Mouse (Mus musculus) spleen, adult 2 months (tissue): ENCODE results near the gene Traf3ip2. TPM values are rescaled to one million over a fixed set of nuclear protein-coding genes. Genes with fewer than 3 reads are reported as not detected.

Experiments used
- DNase-seq, 2 experiments: peaks; one replicate each; pipeline versions ENCODE4 v3.0.0 to v3.0.0-alpha.2; 2012 to 2021; ENCODE audit warnings: low spot score in 2 of 2, low read depth in 1 of 2
- H3K27ac ChIP-seq: fragments of 200-500 bp; 2 replicates; pipeline ENCODE4 v1.5.1; 2012; ENCODE audit warnings: low read length, inconsistent platforms; ENCODE audit not compliant: insufficient read depth
- H3K27me3 ChIP-seq: fragments of 200-500 bp; 2 replicates; pipeline ENCODE4 v1.6.1; 2012; ENCODE audit warnings: mild to moderate bottlenecking, moderate library complexity, low read length, inconsistent platforms; ENCODE audit not compliant: control insufficient read depth, insufficient read depth
- H3K36me3 ChIP-seq: fragments of 200-500 bp; 2 replicates; pipeline ENCODE4 v1.6.1; 2012; ENCODE audit warnings: mild to moderate bottlenecking, low read length, inconsistent platforms; ENCODE audit not compliant: control insufficient read depth, insufficient read depth
- H3K4me1 ChIP-seq: fragments of 200-500 bp; 2 replicates; pipeline ENCODE4 v1.6.1; 2011; ENCODE audit warnings: inconsistent platforms; ENCODE audit not compliant: control insufficient read depth, insufficient read depth, insufficient read length
- H3K4me3 ChIP-seq: fragments of 200-500 bp; 2 replicates; pipeline ENCODE4 v1.5.1; 2011; ENCODE audit warnings: mild to moderate bottlenecking, inconsistent platforms; ENCODE audit not compliant: insufficient read depth, insufficient read length; ENCODE audit errors: extremely low read depth
- CTCF ChIP-seq: fragments of 200-500 bp; IDR thresholded peaks from 2 replicates; pipeline ENCODE4 v1.5.1; 2011; ENCODE audit warnings: mild to moderate bottlenecking, inconsistent platforms; ENCODE audit not compliant: insufficient read depth, insufficient read length, insufficient replicate concordance; ENCODE audit errors: extremely low read depth
- POLR2A ChIP-seq: fragments of 200-500 bp; IDR thresholded peaks from 2 replicates; pipeline ENCODE4 v1.6.1; 2011; ENCODE audit warnings: low read depth, low read length, inconsistent platforms
- WGBS: fragments of 180-500 bp; shearing (Covaris S2); methylation state at CpG from one replicate; pipeline ENCODE4 v1.1.7; 2018; 5-methylcytosine and 5-hydroxymethylcytosine counted together
- polyA plus RNA-seq: library from polyadenylated mRNA; depleted of rRNA; stranded (reverse); fragments of >200 nt; gene quantifications from 2 replicates; pipeline ENCODE4 v1.2.3, GENCODE M21; 2012

Gene Traf3ip2
- polyA plus RNA-seq, 1 experiment, result 23.8 TPM

DNA sequence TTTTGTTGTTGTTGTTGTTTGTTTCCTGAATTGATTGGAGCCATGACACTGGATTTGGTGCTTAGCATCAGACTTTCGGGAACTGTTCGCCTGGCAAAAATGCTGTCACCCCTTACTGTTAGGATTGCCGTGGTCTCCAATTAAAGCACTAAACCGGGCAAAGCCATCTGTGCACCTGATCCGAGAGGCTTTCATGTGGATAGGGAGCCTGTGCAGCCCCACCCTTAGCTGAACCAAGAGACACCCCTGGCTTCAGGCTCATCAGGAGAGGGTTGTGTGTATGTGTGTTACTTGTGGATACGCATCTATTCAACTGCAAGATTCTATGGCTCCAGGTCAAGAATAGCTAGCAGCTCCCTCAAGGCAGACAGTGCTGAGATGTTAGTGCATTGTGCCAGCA, 36.3 kb upstream of the Traf3ip2 start:
- no peaks in the 10 kb centered on the region for H3K36me3 ChIP-seq
- 95% methylated on average over 6 of the region's 6 CpGs for WGBS
- H3K27ac ChIP-seq, result no peak overlapping the region
- no peaks in the 10 kb centered on the region for H3K4me1 ChIP-seq
- no peaks in the 10 kb centered on the region for H3K27me3 ChIP-seq
- DNase-seq, result no peak
- TF ChIP-seq CTCF, result no peak
- TF ChIP-seq POLR2A, result no peak
- H3K4me3 ChIP-seq, result no peak overlapping the region

DNA sequence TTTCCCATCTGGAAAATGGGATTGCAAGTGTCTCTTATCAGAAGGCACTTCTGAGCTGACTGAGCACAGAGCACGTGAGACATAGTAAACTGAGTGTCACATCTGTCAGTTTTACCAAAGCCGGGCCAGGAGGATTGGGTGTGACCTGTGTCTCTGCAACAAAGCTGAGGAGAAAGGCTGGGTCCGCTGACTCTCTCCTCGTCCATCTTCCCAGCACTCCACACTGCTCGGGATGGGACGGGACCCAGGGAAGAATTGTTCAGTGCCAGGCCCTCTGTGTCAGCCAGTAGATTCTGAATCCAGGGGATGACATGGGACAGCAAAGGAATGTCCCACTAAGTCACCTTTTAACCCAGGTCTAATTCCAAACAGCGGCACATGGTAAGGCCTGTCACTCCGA, 32.3 kb upstream of the Traf3ip2 start:
- H3K4me3 ChIP-seq, result no peak overlapping the region
- no peaks in the 10 kb centered on the region for H3K27me3 ChIP-seq
- no peaks in the 10 kb centered on the region for H3K4me1 ChIP-seq
- DNase-seq, result no peak
- no peak overlapping the region for H3K27ac ChIP-seq
- no peaks in the 10 kb centered on the region for H3K36me3 ChIP-seq
- no peak for TF ChIP-seq CTCF
- TF ChIP-seq POLR2A, result no peak
- WGBS, result 91% methylated on average over 8 of the region's 8 CpGs

DNA sequence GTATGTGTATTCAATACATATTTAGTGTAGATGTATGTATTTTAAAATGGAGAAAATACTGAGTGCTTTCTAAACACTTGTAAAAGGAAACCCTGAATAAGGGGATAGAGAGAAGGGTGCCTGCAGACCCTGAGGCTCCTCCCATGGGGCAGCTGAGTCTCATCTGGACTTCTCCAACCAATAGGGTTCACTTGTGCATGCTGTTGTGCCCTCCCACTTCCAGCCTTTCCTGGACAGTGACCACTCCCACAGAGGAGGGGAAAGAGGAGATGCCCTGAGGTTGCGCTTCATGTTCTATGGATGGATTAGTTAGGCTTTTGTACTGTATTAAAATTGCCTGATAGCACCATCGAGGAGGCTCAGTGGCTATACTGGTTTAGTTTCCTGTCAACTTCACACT, 30.3 kb upstream of the Traf3ip2 start:
- DNase-seq, result no peak
- Histone ChIP-seq H3K4me3 (no peak overlapping the region), H3K36me3 (no peaks in the 10 kb centered on the region), H3K27me3 (no peaks in the 10 kb centered on the region), H3K4me1 (no peaks in the 10 kb centered on the region), H3K27ac (no peak overlapping the region)
- TF ChIP-seq POLR2A (no peak), CTCF (no peak)
- WGBS, result 85% methylated on average over 2 of the region's 2 CpGs

DNA sequence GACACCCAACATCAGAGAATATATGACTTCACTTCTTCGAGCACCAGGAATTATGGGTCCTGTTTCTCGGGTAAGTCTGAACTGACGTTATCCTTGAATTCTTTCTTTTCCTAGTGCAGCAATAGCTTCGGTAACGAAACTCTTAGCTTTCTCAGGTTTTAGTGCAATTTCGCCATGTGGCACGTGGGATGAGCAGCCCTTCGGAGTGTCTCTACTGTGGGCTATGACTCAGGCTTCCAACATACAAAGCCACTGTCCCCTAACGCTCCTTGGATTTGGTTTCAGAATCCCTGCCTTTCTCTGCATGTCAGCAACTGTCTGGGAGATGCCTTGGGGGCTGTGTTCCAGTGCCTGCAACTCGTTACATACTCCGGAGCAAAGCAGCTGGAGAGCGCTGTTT, 29.0 kb upstream of the Traf3ip2 start:
- no peak for TF ChIP-seq CTCF
- no peak for TF ChIP-seq POLR2A
- H3K36me3 ChIP-seq, result no peaks in the 10 kb centered on the region
- DNase-seq, result no peak
- H3K27ac ChIP-seq, result no peak overlapping the region
- H3K4me1 ChIP-seq, result no peaks in the 10 kb centered on the region
- WGBS, result 96% methylated on average over 12 of the region's 12 CpGs
- H3K27me3 ChIP-seq, result no peaks in the 10 kb centered on the region
- H3K4me3 ChIP-seq, result no peak overlapping the region

DNA sequence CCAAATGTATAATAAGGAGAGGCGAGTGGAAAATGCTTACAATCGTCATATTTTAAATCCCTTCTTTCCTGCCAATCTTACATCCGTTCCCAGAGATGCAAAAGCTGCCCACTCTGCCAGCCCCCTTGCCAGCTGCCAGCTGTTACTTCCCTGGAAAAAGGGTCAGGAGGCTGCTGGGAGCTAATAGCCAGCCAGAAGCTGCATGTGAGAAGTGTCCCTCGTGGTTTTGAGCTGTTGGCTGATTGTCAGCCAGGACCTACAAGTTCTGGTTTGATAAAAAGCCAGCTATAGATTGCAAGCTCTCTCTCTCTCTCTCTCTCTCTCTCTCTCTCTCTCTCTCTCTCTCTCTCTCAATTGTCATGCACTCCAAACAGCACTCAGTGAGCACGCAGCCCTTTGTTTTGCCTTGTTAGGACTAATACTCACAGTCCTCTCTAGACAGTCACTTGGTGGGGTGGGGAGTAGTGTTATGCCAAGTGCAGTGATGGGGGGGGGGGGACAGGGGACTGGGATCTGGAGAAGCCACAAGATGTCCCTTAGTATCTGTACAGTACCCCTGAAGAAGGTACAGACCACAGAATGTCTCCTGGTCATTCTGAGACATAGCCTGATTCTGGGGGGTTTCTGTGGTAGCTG, 25.3 kb upstream of the Traf3ip2 start:
- DNase-seq, result no peak
- no peaks in the 10 kb centered on the region for H3K4me1 ChIP-seq
- no peak overlapping the region for H3K4me3 ChIP-seq
- no peak overlapping the region for H3K27ac ChIP-seq
- H3K27me3 ChIP-seq, result no peaks in the 10 kb centered on the region
- H3K36me3 ChIP-seq, result no peaks in the 10 kb centered on the region
- 75% methylated on average over 5 of the region's 5 CpGs for WGBS
- TF ChIP-seq POLR2A (no peak), CTCF (no peak)

DNA sequence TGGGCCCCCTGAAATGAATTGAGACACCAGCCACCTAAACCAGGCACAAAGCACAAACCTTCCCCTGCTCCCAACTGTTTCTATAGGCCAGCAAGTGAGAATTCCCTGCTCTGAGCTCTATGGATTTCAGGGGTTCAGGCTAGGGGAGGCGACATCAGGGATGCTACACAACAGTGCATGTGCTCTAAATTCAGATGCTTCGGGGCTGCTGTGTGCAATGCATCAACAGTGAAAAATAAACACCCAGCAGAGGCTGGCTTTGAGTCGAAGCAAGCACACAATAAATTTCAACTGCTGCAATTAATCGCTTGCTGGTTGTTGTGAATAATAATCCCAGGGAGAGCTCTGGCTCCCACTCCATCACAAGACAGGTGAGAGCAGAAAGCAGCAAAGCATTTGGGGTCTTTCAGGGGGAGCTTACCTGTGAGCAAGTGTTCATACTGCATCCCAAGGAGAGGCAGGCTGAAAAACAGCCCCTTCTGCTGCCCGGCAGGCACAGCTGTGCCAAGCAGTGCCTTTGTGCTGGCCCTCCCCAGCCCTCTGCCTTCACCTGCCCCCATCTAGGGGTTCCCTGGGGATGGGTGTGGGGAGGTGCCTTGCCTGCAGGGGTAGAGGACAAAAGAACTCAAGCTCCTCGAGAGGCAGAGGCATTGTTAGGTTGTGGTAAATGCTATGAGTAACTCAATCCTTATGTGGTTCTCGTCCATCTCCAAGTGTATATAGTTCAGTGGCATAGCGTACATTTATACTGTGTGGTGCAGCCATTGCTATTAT, 24.6 kb upstream of the Traf3ip2 start:
- H3K27ac ChIP-seq, result no peak overlapping the region
- no peak overlapping the region for H3K4me3 ChIP-seq
- H3K36me3 ChIP-seq, result no peaks in the 10 kb centered on the region
- no peaks in the 10 kb centered on the region for H3K27me3 ChIP-seq
- DNase-seq, result no peak
- 86% methylated on average over 8 of the region's 8 CpGs for WGBS
- H3K4me1 ChIP-seq, result no peaks in the 10 kb centered on the region
- TF ChIP-seq CTCF (no peak), POLR2A (no peak)

DNA sequence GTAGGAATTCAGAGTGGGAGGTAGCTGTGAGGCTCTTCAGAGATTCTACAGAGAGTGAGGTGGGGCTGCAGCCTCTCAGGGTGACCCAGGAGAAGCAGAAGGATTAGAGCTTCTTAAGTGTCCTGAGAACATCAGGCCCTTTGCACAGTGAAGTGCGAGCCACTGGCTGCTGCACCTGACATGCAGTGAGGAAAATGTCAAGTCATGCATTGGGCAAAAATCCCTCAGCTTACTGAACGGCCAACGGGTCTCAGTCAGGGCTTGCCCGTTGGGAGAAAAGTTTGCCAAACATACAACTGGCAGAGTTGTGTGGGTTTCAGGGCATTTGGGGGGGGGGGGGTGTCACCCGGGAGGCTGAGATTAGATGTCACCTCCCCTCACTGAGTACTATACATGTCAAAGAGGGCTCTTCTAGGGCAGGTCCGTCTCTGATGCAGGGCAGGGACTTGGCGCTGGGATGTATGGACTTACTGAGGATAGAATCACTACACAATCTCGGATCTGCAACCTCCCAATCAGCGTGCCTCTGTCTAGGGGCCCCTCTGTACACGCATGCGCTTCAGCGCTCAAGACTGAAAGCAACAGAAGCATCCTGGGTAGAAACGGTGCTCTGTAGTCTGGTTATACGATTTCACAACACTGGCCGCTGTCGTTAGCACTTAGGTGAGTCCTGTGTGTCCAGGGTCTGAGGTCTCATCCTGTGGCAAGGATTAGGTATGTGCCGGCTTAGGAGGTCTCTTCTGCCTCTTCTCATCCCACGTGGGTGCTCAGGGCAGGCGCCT, 22.8 kb upstream of the Traf3ip2 start:
- no peak overlapping the region for H3K4me3 ChIP-seq
- TF ChIP-seq POLR2A (no peak), CTCF (no peak)
- H3K4me1 ChIP-seq, result no peaks in the 10 kb centered on the region
- H3K27ac ChIP-seq, result no peak overlapping the region
- no peak for DNase-seq
- 58% methylated on average over 19 of the region's 19 CpGs for WGBS
- no peaks in the 10 kb centered on the region for H3K36me3 ChIP-seq
- H3K27me3 ChIP-seq, result no peaks in the 10 kb centered on the region
